Mouse (Mus musculus): Measurements from ENCODE around the gene Ergic1. TPM values are rescaled to one million over a fixed set of nuclear protein-coding genes. Genes with fewer than 3 reads are reported as not detected.

The Ergic1 gene
- total and polyA plus RNA-seq, 3 experiments, result 22.1 to 92.7 (median 37.1) TPM

GRCm38 (mm10) chr17:26562292-26562691, 1.0 kb downstream of the Ergic1 start:
- H3K36me3 ChIP-seq (replicated peaks), result peaks cover 42% of the 10 kb centered on the region
- H3K4me1 ChIP-seq (ENCODE audit: insufficient read depth, low read depth, low read length), result peaks cover 49% of the 10 kb centered on the region
- peaks cover 4% of the 10 kb centered on the region for H3K27me3 ChIP-seq (ENCODE audit: insufficient read depth, low read length)
- no peak for DNase-seq (ENCODE audit: low spot score)
- H3K9me3 ChIP-seq (replicated peaks), result peaks cover 2% of the 10 kb centered on the region; the same call in 1 of the 2 replicates
- H3K4me3 ChIP-seq (ENCODE audit: low read depth, low read length), result peak overlapping the region; percentile 90
- ATAC-seq (ENCODE audit: extremely low read depth, insufficient number of reproducible peaks, low FRiP score, poor library complexity, severe bottlenecking), result no peak
- TF ChIP-seq CTCF (IDR thresholded peaks at IDR 0.05; ENCODE audit: low read depth, low read length) (no peak), TAL1 (conservative IDR thresholded peaks at IDR 0.05; ENCODE audit: low read depth, low read length) (no peak), GATA1 (IDR thresholded peaks at IDR 0.05; ENCODE audit: borderline replicate concordance, low read length) (no peak), POLR2AphosphoS5 (IDR thresholded peaks at IDR 0.05; ENCODE audit: insufficient replicate concordance, low read depth, low read length) (no peak)

GRCm38 (mm10) chr17:26563476-26563875, 2.2 kb downstream of the Ergic1 start:
- peaks cover 49% of the 10 kb centered on the region for H3K4me1 ChIP-seq (ENCODE audit: insufficient read depth, low read depth, low read length)
- ATAC-seq (ENCODE audit: extremely low read depth, insufficient number of reproducible peaks, low FRiP score, poor library complexity, severe bottlenecking), result no peak

GRCm38 (mm10) chr17:26564439-26564838, 3.1 kb downstream of the Ergic1 start:
- Histone ChIP-seq H3K4me1 (ENCODE audit: insufficient read depth, low read depth, low read length) (peaks cover 49% of the 10 kb centered on the region), H3K36me3 (replicated peaks) (peaks cover 63% of the 10 kb centered on the region)

More at GRCm38 (mm10) chr17:26563476-26563875, 2.2 kb downstream of the Ergic1 start:
- Histone ChIP-seq H3K9me3 (replicated peaks) (peaks cover 5% of the 10 kb centered on the region; the same call in 1 of the 2 replicates), H3K27me3 (ENCODE audit: insufficient read depth, low read length) (no peaks in the 10 kb centered on the region; the same call in 1 of the 2 replicates), H3K4me3 (ENCODE audit: low read depth, low read length) (no peak overlapping the region), H3K36me3 (replicated peaks) (peaks cover 54% of the 10 kb centered on the region)
- no peak for DNase-seq (ENCODE audit: low spot score)
- TF ChIP-seq TAL1 (conservative IDR thresholded peaks at IDR 0.05; ENCODE audit: low read depth, low read length), result no peak
- no peak for TF ChIP-seq POLR2AphosphoS5 (IDR thresholded peaks at IDR 0.05; ENCODE audit: insufficient replicate concordance, low read depth, low read length)
- no peak for TF ChIP-seq GATA1 (IDR thresholded peaks at IDR 0.05; ENCODE audit: borderline replicate concordance, low read length)

GRCm38 (mm10) chr17:26567142-26567817, 6.0 kb downstream of the Ergic1 start:
- Histone ChIP-seq H3K4me3 (ENCODE audit: low read depth, low read length) (no peak overlapping the region), H3K4me1 (ENCODE audit: insufficient read depth, low read depth, low read length) (peaks cover 49% of the 10 kb centered on the region), H3K27me3 (ENCODE audit: insufficient read depth, low read length) (no peaks in the 10 kb centered on the region), H3K9me3 (replicated peaks) (peaks cover 5% of the 10 kb centered on the region; the same call in 1 of the 2 replicates), H3K36me3 (replicated peaks) (peaks cover 90% of the 10 kb centered on the region)
- ATAC-seq (ENCODE audit: extremely low read depth, insufficient number of reproducible peaks, low FRiP score, poor library complexity, severe bottlenecking), result no peak
- DNase-seq (ENCODE audit: low spot score), result no peak
- TF ChIP-seq GATA2 (IDR thresholded peaks at IDR 0.05; ENCODE audit: borderline replicate concordance, low read depth, low read length) (no peak), TAL1 (conservative IDR thresholded peaks at IDR 0.05; ENCODE audit: low read depth, low read length) (no peak)

More at GRCm38 (mm10) chr17:26564439-26564838, 3.1 kb downstream of the Ergic1 start:
- ATAC-seq (ENCODE audit: extremely low read depth, insufficient number of reproducible peaks, low FRiP score, poor library complexity, severe bottlenecking), result no peak
- H3K27me3 ChIP-seq (ENCODE audit: insufficient read depth, low read length), result no peaks in the 10 kb centered on the region
- H3K9me3 ChIP-seq (replicated peaks), result peaks cover 5% of the 10 kb centered on the region; the same call in 1 of the 2 replicates
- no peak overlapping the region; the same call in 1 of the 2 replicates for H3K4me3 ChIP-seq (ENCODE audit: low read depth, low read length)
- no peak for DNase-seq (ENCODE audit: low spot score)
- TF ChIP-seq TAL1 (conservative IDR thresholded peaks at IDR 0.05; ENCODE audit: low read depth, low read length) (no peak), GATA1 (IDR thresholded peaks at IDR 0.05; ENCODE audit: borderline replicate concordance, low read length) (no peak), POLR2AphosphoS5 (IDR thresholded peaks at IDR 0.05; ENCODE audit: insufficient replicate concordance, low read depth, low read length) (no peak), CTCF (IDR thresholded peaks at IDR 0.05; ENCODE audit: low read depth, low read length) (no peak), GATA2 (IDR thresholded peaks at IDR 0.05; ENCODE audit: borderline replicate concordance, low read depth, low read length) (no peak)

DNA sequence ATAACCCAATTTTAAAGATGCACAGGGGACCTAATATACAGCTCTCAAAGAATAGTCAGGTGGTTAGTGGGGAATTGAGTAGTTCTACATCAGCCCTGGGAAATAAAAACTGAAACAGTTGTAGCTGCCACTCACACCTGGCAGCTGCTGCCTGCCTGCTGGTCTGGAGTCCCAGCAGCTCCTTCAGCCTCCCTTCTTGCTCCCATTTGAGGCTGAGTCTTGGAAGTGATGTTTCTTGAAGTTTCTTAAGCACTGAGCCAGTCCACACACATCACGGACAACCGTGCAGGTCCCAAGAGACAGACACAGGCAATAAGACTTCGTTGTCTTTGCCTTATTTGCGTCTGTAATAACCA, 6.5 kb downstream of the Ergic1 start:
- H3K4me3 ChIP-seq (ENCODE audit: low read depth, low read length), result no peak overlapping the region
- H3K27me3 ChIP-seq (ENCODE audit: insufficient read depth, low read length), result no peaks in the 10 kb centered on the region
- peaks cover 91% of the 10 kb centered on the region for H3K36me3 ChIP-seq (replicated peaks)
- ATAC-seq (ENCODE audit: extremely low read depth, insufficient number of reproducible peaks, low FRiP score, poor library complexity, severe bottlenecking), result no peak
- peaks cover 47% of the 10 kb centered on the region for H3K4me1 ChIP-seq (ENCODE audit: insufficient read depth, low read depth, low read length)
- TF ChIP-seq CTCF (IDR thresholded peaks at IDR 0.05; ENCODE audit: low read depth, low read length) (no peak), POLR2AphosphoS5 (IDR thresholded peaks at IDR 0.05; ENCODE audit: insufficient replicate concordance, low read depth, low read length) (no peak), TAL1 (conservative IDR thresholded peaks at IDR 0.05; ENCODE audit: low read depth, low read length) (no peak), GATA1 (IDR thresholded peaks at IDR 0.05; ENCODE audit: borderline replicate concordance, low read length) (no peak), GATA2 (IDR thresholded peaks at IDR 0.05; ENCODE audit: borderline replicate concordance, low read depth, low read length) (no peak)
- H3K9me3 ChIP-seq (replicated peaks), result peaks cover 5% of the 10 kb centered on the region; the same call in 1 of the 2 replicates
- no peak for DNase-seq (ENCODE audit: low spot score)

DNA sequence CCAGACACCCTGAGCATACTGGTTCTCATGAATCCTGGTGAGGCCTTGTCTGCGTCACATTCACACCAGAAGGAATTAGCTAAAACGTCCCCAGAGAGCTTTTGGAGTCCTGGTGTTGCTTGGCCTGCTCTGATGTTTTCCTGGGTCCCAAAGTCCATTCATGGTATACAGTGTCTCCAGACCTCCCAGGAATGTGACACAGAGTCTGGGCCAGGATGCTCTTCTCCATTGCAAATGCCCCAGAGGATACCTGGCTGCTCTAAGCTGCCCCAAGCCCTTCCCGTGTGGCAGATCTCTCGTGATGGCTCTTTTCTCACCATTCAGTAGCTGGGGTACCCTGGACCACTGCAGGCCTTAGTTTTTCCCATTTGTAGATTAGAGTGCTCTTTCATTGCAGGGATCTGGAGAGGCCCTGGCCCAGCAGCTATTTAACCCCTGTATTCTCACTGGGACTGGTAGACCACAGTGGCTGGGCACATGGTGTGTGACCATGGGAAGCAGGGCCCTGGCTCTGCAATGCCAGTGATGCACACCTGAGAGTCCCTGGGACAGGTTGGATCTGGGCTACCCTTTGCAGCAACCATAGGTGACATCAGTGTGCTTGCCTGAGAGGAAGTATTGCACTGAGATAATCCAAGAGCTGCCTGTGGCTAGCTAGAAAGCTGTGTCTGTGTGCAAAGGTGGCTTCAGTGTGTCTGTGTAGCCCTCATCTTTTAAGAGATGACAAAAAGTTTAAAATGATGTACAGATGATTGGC, 8.5 kb downstream of the Ergic1 start:
- TF ChIP-seq POLR2AphosphoS5 (IDR thresholded peaks at IDR 0.05; ENCODE audit: insufficient replicate concordance, low read depth, low read length) (no peak), TAL1 (conservative IDR thresholded peaks at IDR 0.05; ENCODE audit: low read depth, low read length) (no peak), GATA2 (IDR thresholded peaks at IDR 0.05; ENCODE audit: borderline replicate concordance, low read depth, low read length) (no peak), GATA1 (IDR thresholded peaks at IDR 0.05; ENCODE audit: borderline replicate concordance, low read length) (no peak), CTCF (IDR thresholded peaks at IDR 0.05; ENCODE audit: low read depth, low read length) (no peak)
- Histone ChIP-seq H3K36me3 (replicated peaks) (peaks cover 87% of the 10 kb centered on the region), H3K27me3 (ENCODE audit: insufficient read depth, low read length) (no peaks in the 10 kb centered on the region), H3K4me3 (ENCODE audit: low read depth, low read length) (no peak overlapping the region), H3K4me1 (ENCODE audit: insufficient read depth, low read depth, low read length) (peaks cover 36% of the 10 kb centered on the region), H3K9me3 (replicated peaks) (peaks cover 5% of the 10 kb centered on the region; the same call in 1 of the 2 replicates)
- DNase-seq (ENCODE audit: low spot score), result no peak
- no peak for ATAC-seq (ENCODE audit: extremely low read depth, insufficient number of reproducible peaks, low FRiP score, poor library complexity, severe bottlenecking)
